Mouse (Mus musculus) cortical plate, adult 2 months (tissue): ENCODE measurements around the gene Gm45234.

Experiments
- CTCF ChIP-seq: fragments of 200-500 bp; IDR thresholded peaks from 2 replicates; pipeline ENCODE4 v1.5.1; 2011; ENCODE audit warnings: mild to moderate bottlenecking, control low read depth, low read length; ENCODE audit not compliant: insufficient read depth; ENCODE audit errors: extremely low read depth
- POLR2A ChIP-seq: fragments of 200-500 bp; IDR thresholded peaks from 2 replicates; pipeline ENCODE4 v1.6.1; 2011; ENCODE audit warnings: mild to moderate bottlenecking, low read length, control low read depth; ENCODE audit not compliant: insufficient read depth; ENCODE audit errors: extremely low read depth

- TF ChIP-seq CTCF (no peak), POLR2A (no peak)
These were observed 24.8 kb downstream of the Gm45234 start for GRCm38 (mm10) chr6:124731038-124731437.
